Mouse (Mus musculus) brain, adult 2 months (tissue): ENCODE data around the gene Ap1g1.
A peak's percentile ranks its signal among the peaks of the same experiment; 100 is the strongest.

Experiments used
- DNase-seq: peaks from one replicate; pipeline ENCODE4 v3.0.0; 2011; ENCODE audit warnings: low read depth, low spot score

The Ap1g1 gene

GRCm38 (mm10) chr8:109780548-109780947, 2.2 kb downstream of the Ap1g1 start:
- DNase-seq: no peak

DNA sequence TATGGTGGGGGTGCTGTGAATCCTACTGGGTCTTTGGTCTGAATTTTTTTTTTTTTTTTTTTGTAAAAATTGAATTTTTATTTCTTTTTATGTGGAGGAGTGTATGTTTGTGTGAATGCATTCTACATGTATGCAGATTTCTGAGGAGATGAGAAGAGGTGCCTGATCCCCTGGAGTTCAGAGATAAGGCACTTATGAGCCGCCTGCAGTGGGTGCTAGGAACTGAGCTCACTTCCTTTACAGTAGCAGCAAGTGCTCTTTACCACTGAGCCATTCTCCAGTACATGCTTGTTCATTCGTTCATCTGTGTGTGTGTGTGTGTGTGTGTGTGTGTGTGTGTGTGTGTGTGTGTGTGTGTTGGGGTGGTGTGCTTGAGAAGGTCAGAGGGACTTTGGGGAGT, 12.6 kb downstream of the Ap1g1 start:
- no peak for DNase-seq

DNA sequence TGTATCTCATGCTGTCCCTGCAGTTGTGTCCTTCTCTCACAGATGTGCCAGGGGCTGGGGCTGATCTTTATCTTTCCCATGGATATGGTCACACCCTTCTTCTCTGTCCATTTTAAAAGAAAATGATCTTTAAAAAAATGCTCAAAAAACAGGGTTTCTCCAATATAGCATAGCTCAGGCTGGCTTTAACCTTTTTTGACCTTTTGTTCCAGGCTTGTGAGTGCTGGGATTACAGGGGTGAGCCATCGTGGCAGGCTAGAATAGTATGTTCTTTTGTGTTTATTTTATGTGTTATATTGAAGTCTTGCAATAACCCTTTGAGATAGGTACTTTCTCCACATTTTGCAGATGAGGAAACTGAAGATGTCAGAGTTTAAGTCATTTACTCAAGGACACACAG, 16.8 kb downstream of the Ap1g1 start:
- DNase-seq: no peak

DNA sequence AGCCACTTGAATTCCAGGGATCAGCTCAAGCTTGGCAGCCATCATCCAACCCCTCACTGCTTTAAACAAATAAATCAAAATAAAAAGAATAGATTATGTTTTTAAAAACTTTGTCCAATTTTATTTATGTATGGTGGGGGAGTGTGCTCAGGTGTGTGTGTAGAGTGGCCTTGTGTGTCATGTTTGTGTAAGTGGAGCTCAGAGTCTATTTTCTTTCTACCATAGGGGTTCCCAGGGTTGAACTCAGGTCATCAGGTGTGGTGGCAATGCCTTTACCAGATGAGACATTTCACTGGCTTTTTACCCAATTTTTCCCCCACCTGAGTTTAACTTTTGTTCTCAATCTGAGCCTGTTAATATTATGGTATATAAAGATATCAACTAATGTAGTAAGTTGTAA, 20.4 kb downstream of the Ap1g1 start:
- no peak for DNase-seq

- DNase-seq: no peak
Measured at GRCm38 (mm10) chr8:109799245-109799644, 20.9 kb downstream of the Ap1g1 start.

DNA sequence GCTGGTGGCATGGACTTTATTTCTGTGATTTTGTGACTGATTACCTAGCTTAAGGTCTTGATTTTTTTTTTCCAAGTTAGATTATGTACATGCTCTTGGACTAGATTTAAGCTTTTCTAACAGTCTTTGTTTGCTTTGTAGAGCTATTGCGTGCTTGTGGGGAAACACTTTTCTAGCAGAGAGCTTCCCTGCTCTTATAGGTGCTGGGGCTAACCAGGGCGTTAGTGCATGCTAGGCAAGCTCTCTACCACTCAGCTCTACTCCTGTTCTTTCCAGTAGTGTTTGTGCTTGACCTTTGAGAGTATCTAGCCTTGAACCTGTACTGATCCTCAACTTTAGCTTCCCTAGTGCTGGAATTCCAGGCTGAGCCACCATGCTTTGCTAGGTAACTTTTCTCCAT, 22.0 kb downstream of the Ap1g1 start:
- no peak for DNase-seq

DNA sequence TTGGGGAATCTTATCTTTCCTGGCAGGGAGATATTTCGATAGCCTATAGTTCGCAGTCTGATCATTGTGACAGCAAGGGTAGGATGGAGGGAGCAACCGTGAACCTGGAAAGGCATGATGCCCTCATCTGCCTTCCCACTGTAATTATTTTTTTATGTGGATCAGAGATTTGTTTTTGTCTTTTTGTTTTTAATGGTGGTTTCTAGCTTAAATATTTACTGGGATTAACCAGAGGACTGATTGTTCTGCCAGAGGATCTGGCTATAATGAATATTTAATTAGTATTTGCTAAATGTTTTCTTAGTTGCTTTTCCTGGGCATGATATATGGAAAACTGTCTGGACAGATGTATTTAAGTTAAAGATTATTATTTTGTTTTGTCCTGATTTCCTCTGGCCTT, 24.9 kb downstream of the Ap1g1 start:
- no peak for DNase-seq

DNA sequence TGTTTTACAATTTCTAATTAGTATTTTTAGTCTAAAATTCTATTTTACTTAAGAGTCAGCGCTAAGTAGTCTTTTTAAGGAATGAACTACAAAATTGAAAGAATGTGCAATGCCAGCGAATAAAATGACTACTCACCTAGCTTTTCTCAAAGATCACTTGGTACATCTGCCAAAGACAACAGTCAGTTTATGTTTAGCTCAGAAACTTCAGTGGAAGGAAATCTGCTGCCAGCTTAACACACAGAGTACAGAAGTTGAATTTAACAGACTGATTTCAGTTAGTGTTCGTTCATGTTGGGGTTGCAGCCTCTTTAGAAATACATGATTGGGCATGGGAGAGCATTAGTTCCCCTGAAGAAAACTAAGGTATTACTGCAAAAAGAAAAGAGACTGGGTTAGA, 25.4 kb downstream of the Ap1g1 start:
- DNase-seq: no peak

DNA sequence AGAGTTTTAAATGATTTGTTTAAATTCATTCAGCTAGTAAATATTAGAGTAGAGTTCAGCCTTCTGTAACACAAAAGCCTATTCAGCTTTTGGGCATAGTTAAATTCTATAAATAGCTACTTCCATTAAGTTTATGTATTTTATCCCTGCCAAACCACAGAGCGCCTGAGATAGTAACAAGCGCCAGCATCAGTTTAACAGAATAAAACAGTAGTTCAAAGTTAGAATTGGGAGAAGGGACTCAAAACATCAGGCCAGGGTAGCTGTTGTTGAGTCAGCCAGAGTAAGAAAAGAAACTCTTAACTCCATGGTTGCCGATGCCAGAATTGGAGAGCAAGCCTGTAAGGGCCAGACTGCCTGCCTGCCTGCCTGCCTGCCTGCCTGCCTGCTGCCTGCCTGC, 28.2 kb downstream of the Ap1g1 start:
- peak; percentile 6 for DNase-seq

GRCm38 (mm10) chr8:109807401-109808119, 29.2 kb downstream of the Ap1g1 start:
- peak; percentile 76 for DNase-seq

GRCm38 (mm10) chr8:109808120-109808447, 29.7 kb downstream of the Ap1g1 start:
- DNase-seq: peak; percentile 16

- peak; percentile 33 for DNase-seq
Measured at GRCm38 (mm10) chr8:109810434-109810833, 32.1 kb downstream of the Ap1g1 start.

DNA sequence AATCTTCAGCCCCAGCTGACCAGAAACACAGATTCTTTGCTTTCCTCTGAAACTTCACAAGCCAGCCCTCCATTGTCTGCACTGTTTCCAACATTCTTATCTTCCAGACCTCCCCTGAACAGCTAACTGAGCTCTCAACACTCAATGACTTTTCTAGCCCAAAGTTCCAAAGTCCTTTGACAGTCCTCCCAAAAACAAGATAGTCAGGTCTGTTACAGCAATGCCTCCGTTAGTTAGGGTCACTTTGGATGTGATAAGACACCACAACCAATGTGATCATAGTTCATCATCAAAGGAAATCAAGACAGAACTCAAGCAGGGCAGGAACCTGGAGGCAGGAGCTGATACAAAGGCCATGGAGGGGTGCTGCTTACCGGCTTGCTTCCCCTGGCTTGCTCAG, 36.9 kb downstream of the Ap1g1 start:
- DNase-seq: no peak

GRCm38 (mm10) chr8:109817933-109818332, 39.6 kb downstream of the Ap1g1 start:
- DNase-seq: no peak

DNA sequence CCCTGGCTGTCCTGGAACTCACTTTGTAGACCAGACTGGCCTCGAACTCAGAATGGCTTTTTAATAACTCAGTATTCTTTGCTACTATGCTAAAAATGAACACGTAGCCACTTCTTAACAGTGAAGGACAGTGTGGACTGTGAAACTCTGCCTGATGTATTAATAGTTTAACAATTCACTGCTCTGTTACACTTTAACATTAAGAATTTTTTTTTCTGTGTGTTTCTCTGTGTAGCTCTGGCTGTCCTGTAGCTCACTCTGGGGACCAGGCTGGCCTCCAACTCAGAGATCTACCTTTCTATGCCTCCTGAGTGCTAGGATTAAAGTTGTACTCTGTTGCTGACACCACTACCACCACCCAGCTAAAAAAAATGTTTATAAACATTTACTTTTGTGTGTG, 45.2 kb downstream of the Ap1g1 start:
- no peak for DNase-seq

DNA sequence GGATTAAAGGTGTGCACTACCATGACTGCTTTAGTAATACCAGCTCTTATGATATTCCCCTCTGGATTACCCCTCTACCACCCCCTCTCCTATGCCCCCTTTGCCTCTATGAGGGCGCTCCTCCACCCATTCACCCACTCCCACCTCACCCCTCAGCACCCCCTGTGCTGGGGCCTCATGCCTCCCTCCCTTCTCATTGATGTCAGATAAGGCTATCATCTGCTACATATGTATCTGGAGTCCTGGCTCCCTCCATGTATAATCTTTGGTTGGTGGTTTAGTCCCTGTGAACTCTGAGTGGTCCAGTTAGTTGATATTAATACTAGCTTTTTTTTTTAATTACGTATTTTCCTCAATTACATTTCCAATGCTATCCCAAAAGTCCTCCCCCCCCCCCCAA, 61.5 kb downstream of the Ap1g1 start:
- no peak for DNase-seq

- no peak for DNase-seq
Measured at GRCm38 (mm10) chr8:109842468-109842867, 64.1 kb downstream of the Ap1g1 start.

- no peak for DNase-seq
Measured at GRCm38 (mm10) chr8:109847866-109848265, 69.5 kb downstream of the Ap1g1 start.

DNA sequence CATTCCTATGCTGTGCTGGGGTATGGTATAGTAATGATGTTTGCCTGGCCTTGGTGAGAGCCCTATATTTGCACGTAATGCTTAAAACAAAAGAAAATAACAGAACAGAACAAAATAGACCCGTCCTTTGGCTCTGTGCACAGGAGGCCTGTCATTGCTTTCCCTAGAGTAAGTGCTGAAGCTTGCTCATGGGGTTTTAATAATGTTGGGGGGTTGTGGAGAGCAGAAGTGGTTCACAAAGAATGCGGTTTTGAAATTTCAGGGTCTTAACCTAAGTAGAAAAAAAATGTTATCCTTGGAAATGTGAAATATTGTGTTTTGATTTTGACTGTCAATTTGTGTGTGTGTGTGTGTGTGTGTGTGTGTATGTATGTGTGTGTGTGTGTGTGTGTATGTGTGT, 70.6 kb downstream of the Ap1g1 start:
- DNase-seq: no peak

- DNase-seq: peak; percentile 91
Measured at GRCm38 (mm10) chr8:109853423-109853822, 75.1 kb downstream of the Ap1g1 start.

DNA sequence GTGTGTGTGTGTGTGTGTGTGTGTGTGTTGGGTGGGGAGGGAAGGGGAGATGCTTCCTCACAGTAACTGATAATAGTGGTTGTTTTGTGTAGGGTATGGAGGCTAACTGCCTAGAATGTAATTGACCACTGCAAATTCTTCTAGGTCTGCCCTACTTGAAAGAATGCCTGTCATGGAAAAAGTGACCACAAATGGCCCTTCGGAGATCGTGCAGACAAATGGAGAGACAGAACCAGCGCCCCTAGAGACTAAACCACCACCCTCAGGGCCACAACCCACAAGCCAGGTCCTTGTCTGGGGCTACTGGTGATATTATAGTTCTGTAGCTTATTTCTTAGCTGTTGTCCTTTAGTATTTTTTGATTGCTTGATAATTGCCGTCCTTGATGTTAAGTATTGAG, 76.2 kb downstream of the Ap1g1 start:
- DNase-seq: no peak

GRCm38 (mm10) chr8:109855451-109855850, 77.1 kb downstream of the Ap1g1 start:
- DNase-seq: no peak

DNA sequence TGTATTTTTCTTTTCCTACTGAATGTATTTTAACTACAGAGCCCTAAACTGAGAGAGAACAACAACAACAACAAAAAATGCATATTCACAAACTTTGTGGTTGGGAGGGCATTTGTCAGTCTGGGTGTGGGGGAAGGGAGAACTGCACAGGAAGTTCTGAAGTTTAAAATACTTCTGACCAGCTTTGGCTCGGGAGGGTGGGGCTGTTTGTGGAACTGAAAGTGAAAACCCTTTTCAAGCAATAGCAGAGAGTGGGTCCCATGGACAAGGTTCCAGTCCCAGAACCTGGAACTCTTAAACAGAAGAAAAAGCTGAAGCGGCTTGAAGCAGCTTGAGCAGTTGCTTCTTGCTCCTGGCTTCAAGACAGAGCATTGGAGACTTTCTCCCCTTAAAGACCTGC, 85.0 kb downstream of the Ap1g1 start:
- peak; percentile 27 for DNase-seq

DNA sequence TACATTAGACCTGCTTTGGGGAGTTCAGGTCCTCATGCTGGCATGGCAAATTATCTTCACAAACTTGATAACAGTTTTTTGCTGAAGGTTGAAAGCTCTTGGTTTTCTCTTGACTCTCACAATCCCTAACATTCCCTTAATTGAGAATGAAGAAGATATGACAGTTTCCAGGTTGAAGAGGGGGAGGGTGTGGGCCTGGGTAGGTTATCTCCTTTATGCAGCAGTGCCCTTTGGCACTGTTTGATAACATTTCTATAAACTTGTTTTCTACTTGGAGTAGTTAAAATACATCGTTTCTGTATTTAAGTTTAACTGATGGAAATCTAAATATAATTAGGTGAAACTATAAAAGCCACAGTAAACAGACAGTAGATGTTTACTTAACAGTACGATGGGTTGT, 86.4 kb downstream of the Ap1g1 start:
- DNase-seq: no peak
